Mouse (Mus musculus) kidney, embryonic 15.5 days (tissue): ENCODE data around the gene Fastkd1. TPM values are rescaled to one million over a fixed set of nuclear protein-coding genes. Genes with fewer than 3 reads are reported as not detected.

Experiments used
- ATAC-seq: fragments of 200-750 bp; cut with Nextera tagmentation; replicated peaks from 2 replicates; pipeline ENCODE4 v1.8.0; 2017; ENCODE audit warnings: moderate TSS enrichment; ENCODE audit not compliant: low FRiP score
- H3K27ac ChIP-seq: fragments of 300-500 bp; sonication (generic); 2 replicates; pipeline ENCODE4 v1.5.1; 2015; ENCODE audit warnings: mild to moderate bottlenecking, inconsistent platforms
- H3K27me3 ChIP-seq: fragments of 300-500 bp; sonication (generic); 2 replicates; pipeline ENCODE4 v1.6.1; 2015; ENCODE audit warnings: inconsistent platforms
- H3K36me3 ChIP-seq: fragments of 300-500 bp; sonication (generic); 2 replicates; pipeline ENCODE4 v1.6.1; 2015; ENCODE audit warnings: inconsistent platforms
- H3K4me1 ChIP-seq: fragments of 300-500 bp; sonication (generic); 2 replicates; pipeline ENCODE4 v1.6.1; 2015; ENCODE audit warnings: inconsistent platforms
- H3K4me2 ChIP-seq: fragments of 300-500 bp; sonication (generic); 2 replicates; pipeline ENCODE4 v1.6.1; 2015; ENCODE audit warnings: moderate library complexity, mild to moderate bottlenecking, inconsistent platforms
- H3K4me3 ChIP-seq: fragments of 300-500 bp; sonication (generic); replicated peaks from 2 replicates; pipeline ENCODE4 v1.5.1; 2015; ENCODE audit warnings: mild to moderate bottlenecking, inconsistent platforms
- H3K9ac ChIP-seq: fragments of 300-500 bp; sonication (generic); 2 replicates; pipeline ENCODE4 v1.6.1; 2015; ENCODE audit warnings: mild to moderate bottlenecking, inconsistent platforms
- H3K9me3 ChIP-seq: fragments of 300-500 bp; sonication (generic); replicated peaks from 2 replicates; pipeline ENCODE4 v1.6.1; 2016; ENCODE audit warnings: inconsistent platforms
- WGBS: fragments of 180-500 bp; shearing (Covaris S2); methylation state at CpG from one replicate; pipeline ENCODE4 v1.1.7; 2015; ENCODE audit warnings: mixed read lengths; 5-methylcytosine and 5-hydroxymethylcytosine counted together
- polyA plus RNA-seq: library from polyadenylated mRNA; unstranded; fragments of >200 nt; fragmentation: Nextera tagmentation; extraction: Ambion mirVana; gene quantifications from 2 replicates; pipeline ENCODE4 v1.2.1, GENCODE M21; 2015

Fastkd1 gene
- 11.8 and 13.7 TPM in 2 replicates for polyA plus RNA-seq

GRCm38 (mm10) chr2:69712981-69713625 is at the start of gene Fastkd1:
Gene Fastkd1 (minus strand): TSS chr2:69713516.
- Histone ChIP-seq H3K4me1 (peaks cover 11% of the 10 kb centered on the region; the same call in 1 of the 2 replicates), H3K4me3 (peak within 1 kb of the TSS; percentile 83), H3K27ac (peak within 1 kb of the TSS; percentile 89), H3K9me3 (no peaks in the 10 kb centered on the region), H3K27me3 (0 out of 2 replicates have a peak, but pooled peaks cover 6% of the 10 kb centered on the region), H3K4me2 (peak within 1 kb of the TSS; percentile 80), H3K36me3 (no peaks in the 10 kb centered on the region; the same call in 1 of the 2 replicates), H3K9ac (peak within 1 kb of the TSS; percentile 85)
- ATAC-seq: peak; percentile 99
- WGBS: under 1% methylated on average over 39 of the region's 39 CpGs

- no peak for ATAC-seq
- 84% methylated on average over 5 of the region's 5 CpGs for WGBS
- no peaks in the 10 kb centered on the region for H3K4me1 ChIP-seq
- H3K9ac ChIP-seq: no peak overlapping the region
- no peaks in the 10 kb centered on the region for H3K36me3 ChIP-seq
- H3K9me3 ChIP-seq: no peaks in the 10 kb centered on the region
- H3K27ac ChIP-seq: no peak overlapping the region
- no peak overlapping the region for H3K4me2 ChIP-seq
- no peaks in the 10 kb centered on the region for H3K27me3 ChIP-seq
- no peak overlapping the region for H3K4me3 ChIP-seq
Observed at GRCm38 (mm10) chr2:69760980-69761379, 47.7 kb upstream of the Fastkd1 start.

- peaks cover 81% of the 10 kb centered on the region for H3K36me3 ChIP-seq
- no peak overlapping the region for H3K27ac ChIP-seq
- H3K4me1 ChIP-seq: no peaks in the 10 kb centered on the region
- no peak overlapping the region for H3K9ac ChIP-seq
- H3K4me2 ChIP-seq: no peak overlapping the region
- no peak overlapping the region for H3K4me3 ChIP-seq
- no peaks in the 10 kb centered on the region for H3K9me3 ChIP-seq
- 98% methylated on average over 1 of the region's 1 CpGs for WGBS
- no peak for ATAC-seq
- H3K27me3 ChIP-seq: no peaks in the 10 kb centered on the region
Observed at GRCm38 (mm10) chr2:69745091-69745490, 31.8 kb upstream of the Fastkd1 start.

- peak overlapping the region; percentile 94 for H3K27ac ChIP-seq
- H3K4me3 ChIP-seq: peak overlapping the region; percentile 99
- H3K4me1 ChIP-seq: peaks cover 15% of the 10 kb centered on the region
- peak overlapping the region; percentile 75 for H3K4me2 ChIP-seq
- peak overlapping the region; percentile 86 for H3K9ac ChIP-seq
- no peak for ATAC-seq
- peaks cover 2% of the 10 kb centered on the region; the same call in 1 of the 2 replicates for H3K27me3 ChIP-seq
- H3K9me3 ChIP-seq: no peaks in the 10 kb centered on the region
- no peaks in the 10 kb centered on the region for H3K36me3 ChIP-seq
- 1% methylated on average over 13 of the region's 13 CpGs for WGBS
Observed at GRCm38 (mm10) chr2:69723519-69723825, 10.2 kb upstream of the Fastkd1 start.

GRCm38 (mm10) chr2:69722650-69723518 is 9.6 kb upstream of the Fastkd1 start:
- peaks cover 15% of the 10 kb centered on the region for H3K4me1 ChIP-seq
- H3K9me3 ChIP-seq: no peaks in the 10 kb centered on the region
- H3K36me3 ChIP-seq: no peaks in the 10 kb centered on the region
- under 1% methylated on average over 88 of the region's 91 CpGs for WGBS
- H3K27me3 ChIP-seq: peaks cover 2% of the 10 kb centered on the region; the same call in 1 of the 2 replicates
- peak overlapping the region; percentile 86 for H3K9ac ChIP-seq
- peak overlapping the region; percentile 75 for H3K4me2 ChIP-seq
- peak overlapping the region; percentile 94 for H3K27ac ChIP-seq
- peak overlapping the region; percentile 99 for H3K4me3 ChIP-seq
- ATAC-seq: peak; percentile 95

- H3K27me3 ChIP-seq: peaks cover 2% of the 10 kb centered on the region; the same call in 1 of the 2 replicates
- peak within 1 kb of the TSS; percentile 94 for H3K27ac ChIP-seq
- WGBS: 4% methylated on average over 12 of the region's 12 CpGs
- peak; percentile 52 for ATAC-seq
- H3K9me3 ChIP-seq: no peaks in the 10 kb centered on the region
- peak within 1 kb of the TSS; percentile 75 for H3K4me2 ChIP-seq
- no peaks in the 10 kb centered on the region for H3K36me3 ChIP-seq
- peaks cover 15% of the 10 kb centered on the region for H3K4me1 ChIP-seq
- H3K4me3 ChIP-seq: peak within 1 kb of the TSS; percentile 99
- H3K9ac ChIP-seq: peak within 1 kb of the TSS; percentile 86
Observed at GRCm38 (mm10) chr2:69722273-69722649, 8.9 kb upstream of the Fastkd1 start, which contains the start of gene Ppig. Gene Ppig (plus strand): TSS chr2:69722545.

GRCm38 (mm10) chr2:69719121-69719520 is 5.8 kb upstream of the Fastkd1 start:
- Histone ChIP-seq H3K4me3 (no peak overlapping the region), H3K4me2 (no peak overlapping the region), H3K27ac (no peak overlapping the region), H3K36me3 (no peaks in the 10 kb centered on the region), H3K9ac (no peak overlapping the region), H3K27me3 (peaks cover 9% of the 10 kb centered on the region; the same call in 1 of the 2 replicates), H3K4me1 (peaks cover 7% of the 10 kb centered on the region), H3K9me3 (no peaks in the 10 kb centered on the region)
- ATAC-seq: no peak
- 74% methylated on average over 1 of the region's 1 CpGs for WGBS

GRCm38 (mm10) chr2:69716483-69716882 is 3.2 kb upstream of the Fastkd1 start:
- H3K9me3 ChIP-seq: no peaks in the 10 kb centered on the region
- H3K36me3 ChIP-seq: no peaks in the 10 kb centered on the region
- no peak overlapping the region for H3K4me2 ChIP-seq
- no peak for ATAC-seq
- H3K4me1 ChIP-seq: peaks cover 11% of the 10 kb centered on the region; the same call in 1 of the 2 replicates
- peaks cover 9% of the 10 kb centered on the region; the same call in 1 of the 2 replicates for H3K27me3 ChIP-seq
- 80% methylated on average over 3 of the region's 3 CpGs for WGBS
- no peak overlapping the region for H3K27ac ChIP-seq
- H3K9ac ChIP-seq: no peak overlapping the region
- H3K4me3 ChIP-seq: no peak overlapping the region

GRCm38 (mm10) chr2:69714126-69714525 is 810 bp upstream of the Fastkd1 start:
- Histone ChIP-seq H3K9me3 (no peaks in the 10 kb centered on the region), H3K4me3 (no peak overlapping the region), H3K27ac (no peak overlapping the region), H3K9ac (no peak overlapping the region), H3K4me1 (peaks cover 11% of the 10 kb centered on the region; the same call in 1 of the 2 replicates), H3K27me3 (0 out of 2 replicates have a peak, but pooled peaks cover 6% of the 10 kb centered on the region), H3K36me3 (no peaks in the 10 kb centered on the region; the same call in 1 of the 2 replicates), H3K4me2 (no peak overlapping the region)
- no peak for ATAC-seq
- 78% methylated on average over 5 of the region's 5 CpGs for WGBS

GRCm38 (mm10) chr2:69713626-69714014 is 304 bp upstream of the Fastkd1 start:
- WGBS: 32% methylated on average over 4 of the region's 4 CpGs
- H3K4me2 ChIP-seq: peak overlapping the region; percentile 80
- no peak overlapping the region for H3K9ac ChIP-seq
- 0 out of 2 replicates have a peak, but pooled peaks cover 6% of the 10 kb centered on the region for H3K27me3 ChIP-seq
- H3K4me1 ChIP-seq: peaks cover 11% of the 10 kb centered on the region; the same call in 1 of the 2 replicates
- peak overlapping the region; percentile 83 for H3K4me3 ChIP-seq
- ATAC-seq: no peak
- H3K36me3 ChIP-seq: no peaks in the 10 kb centered on the region; the same call in 1 of the 2 replicates
- no peaks in the 10 kb centered on the region for H3K9me3 ChIP-seq
- no peak overlapping the region for H3K27ac ChIP-seq

GRCm38 (mm10) chr2:69712171-69712570 is 1.1 kb downstream of the Fastkd1 start:
- H3K9ac ChIP-seq: no peak overlapping the region
- peak overlapping the region; percentile 80 for H3K4me2 ChIP-seq
- ATAC-seq: no peak
- H3K36me3 ChIP-seq: peaks cover 9% of the 10 kb centered on the region
- peak overlapping the region; percentile 83; the same call in 1 of the 2 replicates for H3K4me3 ChIP-seq
- 83% methylated on average over 14 of the region's 14 CpGs for WGBS
- no peaks in the 10 kb centered on the region for H3K9me3 ChIP-seq
- H3K4me1 ChIP-seq: peaks cover 11% of the 10 kb centered on the region; the same call in 1 of the 2 replicates
- no peak overlapping the region for H3K27ac ChIP-seq
- H3K27me3 ChIP-seq: 0 out of 2 replicates have a peak, but pooled peaks cover 6% of the 10 kb centered on the region

GRCm38 (mm10) chr2:69700446-69700845 is 12.9 kb downstream of the Fastkd1 start:
- H3K36me3 ChIP-seq: peaks cover 55% of the 10 kb centered on the region

More at GRCm38 (mm10) chr2:69700446-69700845, 12.9 kb downstream of the Fastkd1 start:
- Histone ChIP-seq H3K9me3 (no peaks in the 10 kb centered on the region), H3K27me3 (no peaks in the 10 kb centered on the region), H3K9ac (no peak overlapping the region), H3K4me3 (no peak overlapping the region), H3K27ac (no peak overlapping the region), H3K4me2 (no peak overlapping the region), H3K4me1 (no peaks in the 10 kb centered on the region)
- ATAC-seq: no peak
- 93% methylated on average over 8 of the region's 8 CpGs for WGBS
